19 mouse cellular contexts compared by ENCODE assay signal in genomic region chr1:22508735-22509615, GRCm38 (mm10).
DNase-seq lines count a peak whose midpoint lies in the region; ATAC-seq and TF ChIP-seq lines count a peak whose summit lies in the region.
"Had no signal": no experiment of that assay in that cellular context is flagged by ENCODE, and none has a peak within 500 bp of the region (broad histone marks: within the 10 kb centered on the region; RNA-seq: fewer than 3 reads in every experiment).

No protein-coding gene starts in this region.

- peak overlapping the region; percentile 44 for H3K27ac ChIP-seq in layer of hippocampus, adult 2 months
- H3K27ac ChIP-seq in forebrain, embryonic 16.5 days (ENCODE audit: low read length) = no peak overlapping the region
- no peak overlapping the region for H3K27ac ChIP-seq in midbrain, embryonic 16.5 days (ENCODE audit: low read length)
- H3K27ac ChIP-seq: gastrocnemius, adult 2 months; kidney, postnatal 0 days; limb, embryonic 15.5 days; macrophage; stomach, postnatal 0 days had no signal

- H3K9ac ChIP-seq in forebrain, embryonic 16.5 days (replicated peaks; ENCODE audit: low read depth, low read length) = no peak overlapping the region
- H3K9ac ChIP-seq in midbrain, embryonic 16.5 days (ENCODE audit: low read depth, low read length) = peak overlapping the region; percentile 49; the same call in 1 of the 2 replicates
- H3K9ac ChIP-seq: limb, embryonic 15.5 days had no signal

- WGBS in forebrain, embryonic 16.5 days = 59% methylated on average over 11 of the region's 11 CpGs
- 54% methylated on average over 11 of the region's 11 CpGs for WGBS in midbrain, embryonic 16.5 days

- no peak overlapping the region for H3K4me2 ChIP-seq in forebrain, embryonic 16.5 days (ENCODE audit: low read length)
- H3K4me2 ChIP-seq in midbrain, embryonic 16.5 days (ENCODE audit: low read length) = peak overlapping the region; percentile 2; the same call in 1 of the 2 replicates
- H3K4me2 ChIP-seq: limb, embryonic 15.5 days had no signal

- peak overlapping the region; percentile 18 for H3K4me3 ChIP-seq in layer of hippocampus, adult 2 months
- no peak overlapping the region for H3K4me3 ChIP-seq in forebrain, embryonic 16.5 days (replicated peaks; ENCODE audit: low read length)
- H3K4me3 ChIP-seq in midbrain, embryonic 16.5 days (ENCODE audit: low read depth, low read length) = no peak overlapping the region
- H3K4me3 ChIP-seq: gastrocnemius, adult 2 months; limb, embryonic 15.5 days had no signal

- no peak for TF ChIP-seq CTCF in layer of hippocampus, adult 2 months (conservative IDR thresholded peaks at IDR 0.05)

- peak; percentile 33 for DNase-seq in cerebellum, adult 11-12 months
- DNase-seq in cerebellum, adult 11 months = no peak
- DNase-seq in layer of hippocampus, adult 2 months (ENCODE audit: low spot score in 2 of 2) = no peak
- DNase-seq in layer of hippocampus, adult 8-10 months (ENCODE audit: low spot score in 2 of 2) = no peak
- DNase-seq in embryo, embryonic 11 days = no peak
- DNase-seq in layer of hippocampus, postnatal 14 days (ENCODE audit: low spot score in 2 of 2) = no peak
- DNase-seq: adrenal gland, postnatal 25 days; gastrocnemius, adult 2 months; lung, adult 18-20 months; right cerebral cortex, adult 18-20 months; thymus, postnatal 36 days had no signal

- H3K9me3 ChIP-seq in forebrain, embryonic 16.5 days (ENCODE audit: control insufficient read depth, low read length) = no peaks in the 10 kb centered on the region
- H3K9me3 ChIP-seq in midbrain, embryonic 16.5 days (replicated peaks; ENCODE audit: control insufficient read depth, low read length, poor library complexity, severe bottlenecking) = no peaks in the 10 kb centered on the region
- H3K9me3 ChIP-seq: limb, embryonic 15.5 days had no signal

- no peaks in the 10 kb centered on the region for H3K27me3 ChIP-seq in forebrain, embryonic 16.5 days (replicated peaks; ENCODE audit: control insufficient read depth, insufficient read depth, low read length)
- H3K27me3 ChIP-seq in midbrain, embryonic 16.5 days (ENCODE audit: control insufficient read depth, insufficient read depth, low read depth, low read length) = no peaks in the 10 kb centered on the region
- H3K27me3 ChIP-seq: CH12.LX; limb, embryonic 15.5 days had no signal

- no peaks in the 10 kb centered on the region for H3K4me1 ChIP-seq in forebrain, embryonic 16.5 days (replicated peaks; ENCODE audit: control insufficient read depth, insufficient read depth, low read length)
- peaks cover 12% of the 10 kb centered on the region for H3K4me1 ChIP-seq in midbrain, embryonic 16.5 days (ENCODE audit: control insufficient read depth, insufficient read depth, low read length)
- H3K4me1 ChIP-seq: limb, embryonic 15.5 days had no signal

- ATAC-seq in forebrain, embryonic 16.5 days = peak; percentile 12; the same call in 1 of the 2 replicates
- peak; percentile 73 for ATAC-seq in midbrain, embryonic 16.5 days
- ATAC-seq: intestine, postnatal 0 days had no signal

- H3K36me3 ChIP-seq in forebrain, embryonic 16.5 days (ENCODE audit: control insufficient read depth, insufficient read depth) = no peaks in the 10 kb centered on the region
- H3K36me3 ChIP-seq in midbrain, embryonic 16.5 days (ENCODE audit: control insufficient read depth, insufficient read depth, low read length) = no peaks in the 10 kb centered on the region
- H3K36me3 ChIP-seq: limb, embryonic 15.5 days had no signal
